Mouse (Mus musculus) c-Kit-negative CD71-positive TER-119-positive erythroid progenitor cells, embryonic 14.5 days (primary cell): ENCODE results near the gene Jtb.
"Not testable (repeated sequence)": the region's sequence is repeated elsewhere in the genome, so short reads cannot be mapped to it uniquely, and the experiment has no call there.

Source experiments
- DNase-seq: peaks from one replicate; pipeline ENCODE4 v3.0.0-alpha.2; 2013; ENCODE audit warnings: low read depth, low spot score

The Jtb gene

DNA sequence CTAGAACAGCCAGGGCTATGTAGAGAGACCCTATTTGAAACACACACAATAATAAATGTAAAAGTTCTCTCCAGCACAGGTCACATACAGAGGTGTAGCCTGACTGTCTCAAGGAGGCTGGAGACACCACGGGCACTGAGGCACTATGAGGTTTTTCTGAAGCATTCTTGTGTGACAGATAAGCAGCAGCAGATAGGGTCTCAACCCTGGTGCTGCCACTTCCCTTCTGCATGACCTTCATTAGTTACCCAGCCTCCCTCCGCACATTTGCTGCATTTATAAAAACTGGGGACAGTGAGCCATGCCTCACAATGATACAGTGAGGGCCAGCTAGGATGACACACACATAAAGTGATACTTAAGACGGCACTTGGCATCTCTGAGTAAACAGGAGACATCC, 8.5 kb upstream of the Jtb start:
- no peak for DNase-seq

DNA sequence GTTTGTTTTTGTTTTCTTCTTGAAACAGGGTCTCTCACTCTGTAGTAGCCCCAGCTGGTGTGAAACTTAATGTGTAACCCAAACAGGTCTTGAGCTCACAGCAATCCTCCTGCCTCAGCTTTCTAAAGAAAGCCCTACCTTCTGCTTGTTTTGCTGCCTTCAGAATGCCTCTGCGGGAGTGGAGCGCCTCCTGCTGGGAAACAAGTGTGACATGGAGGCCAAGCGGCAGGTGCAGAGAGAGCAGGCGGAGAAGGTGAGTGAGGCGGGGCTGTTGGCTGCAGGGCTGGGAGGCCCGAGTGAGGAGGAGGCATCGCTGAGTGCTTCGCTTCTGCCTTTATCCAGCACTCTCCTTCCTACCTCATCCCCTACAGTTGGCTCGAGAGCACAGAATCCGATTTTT, 7.1 kb upstream of the Jtb start:
- no peak for DNase-seq

DNA sequence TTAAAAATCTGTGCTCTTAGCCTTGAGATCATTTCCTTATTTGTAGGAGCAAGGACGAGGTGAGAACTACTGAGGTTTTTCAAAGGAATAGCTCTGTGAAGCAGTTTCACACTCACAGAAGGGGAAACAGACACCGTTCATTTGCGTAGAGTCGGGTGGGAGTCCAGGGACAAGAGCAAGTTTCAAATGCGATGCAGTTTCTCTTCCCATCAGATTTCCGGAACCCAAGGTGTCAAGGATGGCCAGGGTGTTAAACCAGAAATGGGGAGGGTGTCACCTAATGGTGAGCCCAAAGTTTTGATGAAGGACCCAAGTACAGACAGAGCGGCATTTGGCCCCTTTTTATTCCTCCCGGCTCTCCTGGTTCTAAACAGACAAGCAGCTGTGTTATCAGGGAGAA, 322 bp upstream of the Jtb start:
- DNase-seq, result no peak

DNA sequence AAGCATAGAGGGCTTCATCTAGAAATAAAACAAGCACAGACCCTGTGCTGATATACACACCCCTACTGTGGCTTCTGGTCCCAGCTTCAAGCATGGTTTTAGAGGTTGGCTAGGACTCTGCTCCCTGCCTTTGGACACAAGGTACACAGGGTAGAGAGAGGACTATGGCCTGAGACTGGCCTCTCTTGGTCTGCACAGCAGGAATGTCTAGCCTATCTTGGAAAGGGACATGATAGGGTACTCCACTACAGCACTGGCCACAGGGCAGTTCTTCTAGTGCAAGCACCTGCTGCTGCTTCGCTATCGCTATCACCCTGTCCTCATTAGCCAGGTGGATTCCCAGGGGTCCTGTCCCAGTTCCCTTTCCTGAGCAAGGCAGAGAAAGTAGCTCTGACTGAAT, 9.9 kb downstream of the Jtb start:
- DNase-seq, result no peak

DNA sequence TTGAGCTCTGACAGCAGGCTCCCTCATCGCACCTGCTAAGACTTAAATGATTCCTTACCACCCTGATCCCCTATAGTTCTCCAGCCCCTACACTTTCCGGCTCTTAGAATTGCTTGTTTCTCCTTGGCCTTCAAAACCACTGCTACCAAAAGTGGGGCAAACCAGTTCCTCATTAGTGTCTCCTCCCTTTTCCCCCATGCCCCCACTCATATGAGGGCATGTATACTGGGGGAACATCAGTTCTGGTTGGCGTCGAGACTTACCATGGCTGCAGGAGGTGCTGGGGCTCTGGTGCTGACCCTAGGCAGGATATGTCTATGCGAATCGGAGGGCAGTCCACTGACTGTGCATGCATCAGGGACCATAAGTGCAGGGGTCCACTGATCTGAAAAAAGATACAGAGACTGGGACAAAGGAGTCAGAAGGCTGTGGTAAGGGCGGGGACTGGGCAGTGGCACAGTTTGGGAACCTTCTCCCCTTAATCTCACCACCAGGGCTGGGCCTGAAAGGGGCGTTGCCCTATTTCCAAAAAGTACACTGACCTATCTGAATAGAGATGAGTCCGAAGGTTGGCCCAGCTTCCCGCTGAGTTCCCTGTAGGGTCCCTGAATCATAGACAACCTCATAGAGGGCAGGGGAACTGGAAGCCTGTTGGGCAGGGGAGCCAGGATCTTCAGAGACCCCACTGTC, 10.4 kb downstream of the Jtb start:
- DNase-seq, result no peak

DNA sequence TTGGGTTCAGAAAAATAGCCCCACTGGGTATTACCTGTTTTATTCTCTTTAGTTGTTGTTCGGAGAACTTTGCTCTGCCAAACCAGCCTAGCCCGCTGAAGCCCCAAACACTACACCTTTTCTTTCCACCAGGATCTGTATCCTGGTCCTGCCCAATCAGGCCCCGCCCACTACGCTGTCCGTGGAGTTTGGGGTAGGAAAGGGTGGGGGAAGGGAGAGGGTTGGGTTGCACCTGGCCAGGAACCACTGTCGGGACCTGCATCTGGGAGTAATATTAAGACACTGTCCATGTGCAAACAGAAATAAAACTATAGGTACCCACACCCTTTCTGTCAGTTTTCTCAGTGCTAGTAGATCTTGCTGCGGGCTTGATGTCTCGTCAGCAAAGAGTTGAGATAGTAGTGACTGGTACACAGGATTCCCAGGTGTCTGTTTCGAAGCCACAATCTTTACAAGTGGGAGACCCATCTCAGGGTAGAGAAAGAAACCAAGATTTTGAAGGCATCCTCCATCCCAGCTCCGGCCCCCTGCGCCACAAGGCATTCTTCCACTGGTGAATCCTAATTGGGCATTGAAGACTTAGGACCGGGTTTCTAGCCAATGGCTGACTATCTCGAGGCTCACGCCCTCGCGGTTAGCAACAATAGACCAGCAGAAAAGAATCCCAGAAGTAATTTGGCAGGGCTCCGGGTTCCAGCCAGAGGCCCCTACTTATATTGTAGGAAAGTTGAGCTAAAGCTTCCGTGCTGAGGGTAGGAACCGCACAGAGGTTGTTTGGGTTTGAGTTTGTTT, 11.8 kb downstream of the Jtb start, which contains the start of gene Creb3l4:
Gene Creb3l4, minus strand, starts transcription at position 529 of the 792 bp plus-strand sequence.
- no peak for DNase-seq

DNA sequence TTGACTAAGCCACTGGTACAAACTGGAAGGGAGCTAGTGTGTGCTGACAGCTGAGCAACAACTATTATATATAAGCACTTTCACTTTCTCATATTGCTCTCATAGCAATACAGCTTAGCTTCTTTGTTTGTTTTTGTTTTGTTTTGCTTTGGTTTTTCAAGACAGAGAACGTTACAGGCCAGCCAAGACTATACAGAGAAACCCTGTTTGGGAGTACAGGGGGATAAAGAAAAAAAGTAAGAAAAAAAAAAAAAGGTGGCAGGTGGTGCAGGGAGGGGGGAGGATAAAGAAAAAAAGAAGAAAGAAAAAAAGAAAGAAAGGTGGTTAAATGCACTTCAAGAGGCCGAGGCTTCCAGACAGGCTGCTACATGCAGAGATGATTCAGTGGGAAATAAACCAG, 14.0 kb downstream of the Jtb start:
- no peak for DNase-seq

DNA sequence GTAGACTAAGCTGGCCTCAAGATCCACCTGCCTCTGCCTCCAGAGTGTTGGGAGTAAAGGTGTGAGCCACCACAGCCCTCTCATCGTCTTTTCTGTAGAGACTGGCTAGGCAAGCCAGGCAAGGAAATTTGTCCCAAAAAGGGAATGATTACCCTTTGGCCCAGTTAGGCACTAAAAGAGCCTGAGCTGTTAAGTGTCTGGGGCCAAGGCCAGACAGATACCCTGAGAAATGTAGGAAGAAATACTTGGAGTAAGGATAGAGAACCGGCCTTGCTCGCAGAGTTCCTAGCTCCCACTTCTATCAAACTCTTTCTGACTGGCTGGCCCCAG, 16.2 kb downstream of the Jtb start:
- no peak for DNase-seq

DNA sequence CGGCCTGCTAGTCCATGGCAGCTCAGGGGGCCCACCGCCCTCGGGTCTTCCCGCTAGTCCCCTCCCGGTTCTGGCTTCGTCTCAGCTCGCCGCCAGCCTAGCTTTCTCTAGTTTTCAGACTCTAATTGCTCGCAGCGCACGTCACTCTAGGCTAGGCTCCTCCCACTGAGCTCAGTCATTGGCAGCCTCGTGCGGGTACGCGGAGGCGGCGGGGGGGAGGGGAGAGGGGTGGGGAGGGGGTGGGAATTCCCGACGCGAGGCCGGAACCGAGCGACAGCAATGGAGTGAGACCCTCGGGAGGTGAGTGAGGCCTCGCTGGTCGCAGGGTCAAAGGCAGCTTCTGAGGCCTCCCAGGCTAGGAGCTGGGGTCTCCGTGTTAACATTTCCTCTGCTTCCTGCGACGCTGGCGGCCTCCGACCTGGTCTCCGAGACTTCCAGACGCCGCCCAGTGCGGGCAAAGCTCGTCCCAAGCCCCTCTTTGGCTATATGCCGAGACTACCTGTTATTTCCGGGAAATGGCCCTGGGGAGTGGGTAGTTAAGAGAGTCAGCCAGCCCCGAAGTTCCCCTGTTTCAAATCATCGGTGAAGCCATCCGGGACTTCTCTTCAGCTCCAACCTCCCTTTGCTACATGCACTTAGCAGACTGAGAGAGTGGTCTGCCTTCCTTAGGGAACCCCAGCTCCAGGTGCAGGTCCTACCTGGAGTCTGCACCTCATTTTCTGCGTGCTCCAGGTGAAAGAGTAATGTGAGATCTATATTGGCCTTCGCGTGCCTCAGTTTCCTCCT, 16.8 kb downstream of the Jtb start, which contains the start of gene Slc39a1:
Gene Slc39a1, plus strand, starts transcription at position 213 of the 786 bp plus-strand sequence.
- DNase-seq, result peak; percentile 64

DNA sequence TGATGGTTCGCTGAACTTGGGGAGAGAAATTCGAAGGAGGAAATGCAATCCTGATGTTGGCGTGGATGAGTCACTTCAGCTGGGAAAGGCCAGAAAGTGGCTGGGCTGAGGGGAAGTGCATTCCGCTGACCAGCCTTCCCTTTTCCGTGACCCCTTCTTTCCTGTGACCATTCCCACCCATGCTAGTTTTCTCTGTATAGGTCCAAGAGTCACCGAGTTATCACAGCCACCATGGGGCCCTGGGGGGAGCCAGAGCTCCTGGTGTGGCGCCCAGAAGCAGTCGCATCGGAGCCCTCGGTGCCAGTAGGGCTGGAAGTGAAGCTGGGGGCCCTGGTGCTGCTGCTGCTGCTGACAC, 17.3 kb downstream of the Jtb start:
- DNase-seq, result no peak

DNA sequence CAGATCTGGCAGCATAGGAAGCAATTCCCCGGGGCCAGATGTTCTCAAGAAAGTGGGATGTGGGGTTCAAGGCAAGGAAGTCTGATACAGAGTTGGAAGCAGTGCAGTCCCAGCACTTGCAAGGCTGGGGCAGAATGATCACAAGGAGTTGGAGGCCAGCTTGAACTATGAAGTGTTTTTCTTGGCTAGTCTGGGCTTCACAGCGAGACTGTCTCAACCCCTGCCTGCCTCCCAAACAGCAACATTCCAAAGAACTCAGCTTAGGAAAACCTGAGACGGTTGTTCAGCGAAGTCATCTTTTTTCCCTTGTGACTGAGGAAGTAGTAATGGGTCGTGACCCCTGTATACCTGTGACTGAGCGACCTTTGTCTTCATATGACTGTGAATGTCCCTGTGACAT, 19.4 kb downstream of the Jtb start:
- no peak for DNase-seq

DNA sequence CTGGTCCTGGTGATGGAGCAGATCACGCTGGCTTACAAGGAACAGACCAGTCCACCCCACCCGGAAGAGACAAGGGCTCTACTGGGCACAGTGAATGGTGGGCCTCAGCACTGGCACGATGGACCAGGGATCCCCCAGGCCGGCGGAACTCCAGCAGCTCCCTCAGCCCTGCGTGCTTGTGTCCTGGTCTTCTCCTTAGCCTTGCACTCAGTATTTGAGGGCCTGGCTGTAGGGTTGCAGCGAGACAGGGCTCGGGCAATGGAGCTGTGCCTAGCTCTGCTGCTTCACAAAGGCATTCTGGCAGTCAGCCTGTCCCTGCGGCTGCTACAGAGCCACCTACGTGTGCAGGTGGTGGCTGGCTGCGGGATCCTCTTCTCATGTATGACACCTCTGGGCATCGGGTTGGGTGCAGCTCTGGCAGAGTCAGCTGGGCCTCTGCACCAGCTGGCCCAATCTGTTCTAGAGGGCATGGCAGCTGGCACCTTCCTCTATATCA, 20.4 kb downstream of the Jtb start:
- not testable (repeated sequence) for DNase-seq

DNA sequence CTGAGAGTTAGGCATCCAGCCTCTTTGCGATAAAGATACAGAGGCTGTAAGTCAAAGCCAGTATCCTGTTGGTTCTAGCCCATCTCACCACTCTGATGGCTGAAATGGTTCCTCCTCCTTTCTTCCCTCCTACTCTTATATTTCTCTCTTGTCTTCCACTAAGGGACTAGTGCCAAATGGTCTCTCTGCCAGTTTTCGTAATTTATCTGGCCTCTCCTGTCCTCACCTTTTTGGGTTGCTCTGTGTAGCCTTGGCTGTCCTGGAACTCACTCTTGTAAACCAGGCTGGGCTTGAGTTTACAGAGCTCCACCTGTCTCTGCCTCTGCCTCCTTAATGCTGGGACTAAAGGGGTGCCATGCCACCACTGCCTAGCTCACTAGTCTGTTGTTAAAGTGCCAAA, 21.3 kb downstream of the Jtb start:
- not testable (repeated sequence) for DNase-seq

DNA sequence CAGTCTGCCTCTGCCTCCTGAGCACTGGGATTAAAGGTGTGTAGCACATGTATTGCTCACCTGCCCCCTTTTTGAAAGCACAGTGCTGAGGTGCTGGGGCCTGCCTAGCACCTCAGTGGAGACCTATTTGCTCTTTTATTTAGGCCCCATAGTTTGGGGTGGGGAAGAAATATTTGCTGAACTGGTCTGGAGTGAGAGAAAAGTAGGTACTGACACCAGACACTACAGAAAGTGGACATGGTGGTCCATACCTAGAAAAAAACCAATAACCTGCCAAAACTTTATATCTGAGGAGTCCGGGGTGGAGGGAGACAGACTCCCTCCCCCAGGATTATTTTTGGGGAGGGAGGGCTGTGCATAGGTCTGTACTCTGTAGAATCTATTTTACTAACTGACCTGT, 21.8 kb downstream of the Jtb start:
- DNase-seq, result not testable (repeated sequence)

DNA sequence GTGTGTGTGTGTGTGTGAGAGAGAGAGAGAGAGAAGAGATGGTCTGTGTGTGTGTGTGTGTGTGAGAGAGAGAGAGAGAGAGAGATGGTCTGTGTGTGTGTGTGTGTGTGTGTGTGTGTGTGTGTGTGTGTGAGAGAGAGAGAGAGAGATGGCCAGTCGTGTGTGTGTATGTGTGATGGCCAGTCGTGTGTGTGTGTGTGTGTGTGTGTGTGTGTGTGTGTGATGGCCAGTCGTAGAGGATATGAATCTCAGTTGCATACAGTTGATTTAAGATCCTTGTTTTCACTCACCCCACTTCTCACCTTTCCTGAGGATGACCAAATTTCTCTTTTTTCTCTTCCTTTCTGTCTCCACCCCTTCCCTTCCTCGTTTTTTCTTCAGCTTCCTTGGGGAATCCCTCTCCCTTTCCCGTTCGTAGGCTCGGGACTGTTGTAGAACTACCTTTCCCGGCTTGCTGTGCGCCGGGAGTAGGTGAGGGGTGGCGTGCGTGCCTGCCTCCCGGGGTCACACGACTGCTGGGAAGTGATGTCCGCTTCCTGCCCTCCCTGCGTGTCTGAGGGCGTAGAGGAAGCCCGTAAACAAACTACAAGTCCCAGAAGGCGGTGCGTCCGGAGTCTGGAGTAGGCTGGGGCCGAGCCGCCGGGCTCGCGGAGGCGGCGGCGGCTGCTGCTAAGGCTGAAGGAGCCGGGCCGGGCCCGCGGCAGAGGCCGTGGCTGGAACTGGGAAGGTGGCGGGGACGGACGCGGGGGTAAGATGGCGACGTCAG, 22.4 kb downstream of the Jtb start, which contains the start of gene Crtc2:
Gene Crtc2, plus strand, starts transcription at position 511 of the 766 bp plus-strand sequence.
- peak; percentile 85 for DNase-seq

DNA sequence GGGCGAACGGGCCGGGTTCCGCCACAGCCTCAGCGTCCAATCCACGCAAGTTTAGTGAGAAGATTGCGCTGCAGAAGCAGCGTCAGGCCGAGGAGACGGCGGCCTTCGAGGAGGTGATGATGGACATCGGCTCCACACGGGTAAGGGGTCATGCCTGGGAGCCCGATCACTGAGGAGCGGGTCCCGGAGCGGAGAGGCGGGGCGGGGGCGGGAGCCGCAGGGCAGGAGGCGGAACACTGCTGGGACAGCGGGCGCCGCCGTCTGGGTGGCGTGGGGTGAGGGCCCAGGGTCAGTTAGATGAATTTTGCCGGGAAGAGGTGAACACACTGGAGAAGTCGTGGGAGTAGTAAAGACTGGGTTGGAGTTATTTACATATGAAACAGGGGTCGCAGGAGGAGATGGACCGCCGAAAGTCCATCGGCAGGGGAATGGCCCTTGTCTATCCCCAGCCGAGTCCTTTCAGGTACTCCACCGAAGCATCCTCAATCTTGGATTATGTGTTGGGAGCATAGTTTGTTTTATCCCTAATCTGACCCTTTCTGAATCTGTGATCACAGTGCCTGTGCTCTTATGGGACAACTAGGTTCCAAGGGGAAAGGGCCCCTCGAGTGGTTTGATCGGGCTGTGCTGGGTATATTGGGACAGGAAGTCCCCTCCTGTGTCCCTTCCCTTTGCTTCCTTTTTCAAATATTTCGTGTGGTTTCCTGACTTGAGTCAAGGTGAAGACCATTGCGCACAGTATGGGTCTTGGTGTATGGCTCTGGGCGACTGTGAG, 23.2 kb downstream of the Jtb start:
- no peak for DNase-seq

DNA sequence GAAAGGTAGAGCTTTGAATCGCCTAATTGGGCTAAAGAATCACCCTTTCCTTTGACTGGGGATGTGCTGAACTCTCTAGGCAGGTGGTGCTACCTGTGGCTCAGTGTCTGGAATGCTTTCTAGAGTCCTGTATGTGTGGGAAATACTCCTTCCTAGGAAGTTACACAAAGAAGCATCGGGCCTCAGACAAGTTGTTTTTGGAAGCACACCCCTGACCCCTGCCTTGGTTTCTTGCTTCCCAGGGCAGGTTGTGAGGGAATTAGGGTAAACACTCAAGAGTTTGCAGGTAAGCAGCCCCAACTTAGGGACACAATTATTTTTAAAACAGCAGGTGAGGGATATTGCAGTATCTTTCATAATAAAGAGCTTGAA, 23.8 kb downstream of the Jtb start:
- DNase-seq, result no peak

DNA sequence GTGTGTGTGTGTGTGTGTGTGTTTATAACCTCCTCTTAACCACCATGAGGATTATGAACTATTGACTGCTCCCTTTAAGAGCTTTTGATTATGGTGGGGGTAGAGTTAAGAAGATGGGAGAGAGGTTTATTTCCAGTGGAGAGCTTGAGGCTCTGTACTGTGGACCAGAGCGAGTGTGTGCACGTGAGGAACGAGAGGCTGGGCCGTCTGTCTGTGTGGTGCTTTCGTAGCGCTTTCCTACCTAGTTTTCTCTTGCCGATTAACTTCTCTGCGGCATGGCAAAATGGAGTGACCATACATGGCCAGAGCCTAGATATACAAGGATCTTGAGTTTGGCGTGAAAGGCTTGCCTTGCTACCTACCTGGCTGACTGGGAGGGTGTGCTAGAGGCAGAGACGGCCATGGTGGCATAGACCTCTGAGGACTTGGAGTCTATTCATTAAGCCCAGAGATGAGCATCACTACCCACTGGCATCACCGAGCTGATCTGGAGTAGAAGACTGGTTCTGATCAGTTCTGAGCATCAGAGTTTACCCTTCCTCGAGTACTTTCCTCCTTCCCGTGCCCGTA, 24.5 kb downstream of the Jtb start:
- DNase-seq, result no peak

DNA sequence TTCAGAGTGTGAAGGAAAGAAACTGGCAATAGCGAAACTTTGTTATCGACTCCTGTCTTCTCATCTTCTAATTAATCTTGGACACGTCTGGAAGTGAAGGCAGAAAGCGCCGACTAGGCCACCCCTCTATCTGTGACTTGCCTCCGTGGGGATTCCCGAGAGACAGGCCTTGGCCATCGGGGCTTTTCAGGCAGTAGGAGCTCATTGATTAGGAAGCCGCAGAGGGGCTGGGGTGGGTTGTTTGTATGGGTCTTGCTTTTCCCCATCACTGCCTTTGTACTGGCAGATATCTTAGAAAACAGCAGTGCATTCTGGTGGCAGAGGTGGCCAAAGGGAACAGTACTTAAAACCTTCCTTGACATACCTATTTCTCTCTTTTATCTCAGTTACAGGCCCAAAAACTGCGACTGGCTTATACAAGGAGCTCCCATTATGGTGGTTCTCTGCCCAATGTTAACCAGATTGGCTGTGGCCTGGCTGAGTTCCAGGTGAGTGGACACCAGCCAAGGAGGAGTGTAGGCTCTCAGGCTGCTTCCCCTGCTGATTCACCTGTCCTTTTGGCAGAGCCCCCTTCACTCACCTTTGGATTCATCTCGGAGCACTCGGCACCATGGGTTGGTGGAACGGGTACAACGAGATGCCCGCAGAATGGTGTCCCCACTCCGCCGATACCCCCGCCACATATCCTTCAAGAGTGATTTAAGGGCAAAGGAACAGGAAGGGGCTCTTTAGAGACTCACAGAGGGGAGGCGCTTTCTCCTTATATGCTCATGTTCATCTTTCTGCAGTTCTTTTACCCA, 25.5 kb downstream of the Jtb start:
- no peak for DNase-seq

DNA sequence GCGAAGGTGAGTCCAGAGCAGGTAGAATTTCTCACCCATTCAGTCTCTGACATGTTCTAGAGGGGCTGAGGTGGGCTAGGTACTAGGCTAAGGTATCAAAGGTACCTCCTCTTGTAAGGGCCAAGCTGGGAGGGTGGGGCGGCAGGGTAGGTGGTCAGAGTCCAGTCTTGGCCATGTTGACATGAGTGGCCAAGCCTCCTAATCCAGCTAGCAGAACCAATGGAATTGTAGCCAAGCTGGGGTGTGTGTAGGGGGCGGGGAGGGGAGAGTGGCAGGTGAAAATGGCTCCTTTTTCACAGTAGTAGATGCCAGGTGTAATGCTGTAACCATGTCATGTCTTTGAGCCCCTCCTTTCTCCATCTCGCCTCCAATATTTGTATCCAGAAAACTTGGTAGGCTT, 27.1 kb downstream of the Jtb start:
- DNase-seq, result no peak
